ENCODE assay signal across 9 mouse cellular contexts in genomic region chr7:65156514-65156911, GRCm38 (mm10). TPM values are rescaled to one million over a fixed set of nuclear protein-coding genes. Genes with fewer than 3 reads are reported as not detected.
DNase-seq lines count a peak whose midpoint lies in the region; ATAC-seq and TF ChIP-seq lines count a peak whose summit lies in the region.
"Had no signal": no experiment of that assay in that cellular context is flagged by ENCODE, and none has a peak within 500 bp of the region (broad histone marks: within the 10 kb centered on the region; RNA-seq: fewer than 3 reads in every experiment).

Gene Fam189a1, minus strand, starts transcription at chr7:65156570.

- H3K27me3 ChIP-seq in heart, adult 2 months (ENCODE audit: control insufficient read depth, insufficient read depth, low read length) = peaks cover 7% of the 10 kb centered on the region
- peaks cover 65% of the 10 kb centered on the region for H3K27me3 ChIP-seq in embryonic facial prominence, embryonic 13.5 days
- H3K27me3 ChIP-seq in hindbrain, embryonic 14.5 days (ENCODE audit: control insufficient read depth, insufficient read depth, low read length) = peaks cover 4% of the 10 kb centered on the region; the same call in 1 of the 2 replicates
- H3K27me3 ChIP-seq in limb, embryonic 14.5 days (ENCODE audit: control insufficient read depth, insufficient read depth, low read length) = peaks cover 32% of the 10 kb centered on the region
- 0 out of 2 replicates have a peak, but pooled peaks cover 4% of the 10 kb centered on the region for H3K27me3 ChIP-seq in neural tube, embryonic 15.5 days (replicated peaks)

- no peaks in the 10 kb centered on the region for H3K79me2 ChIP-seq in heart, adult 2 months (replicated peaks; ENCODE audit: control insufficient read depth, insufficient read depth, low read length)

- intact Hi-C loops in heart, adult 2 months (cut with DNase I) = no loop called here

- H3K36me3 ChIP-seq in heart, adult 2 months (ENCODE audit: control insufficient read depth, insufficient read depth, low read length) = no peaks in the 10 kb centered on the region
- H3K36me3 ChIP-seq in embryonic facial prominence, embryonic 13.5 days = no peaks in the 10 kb centered on the region
- H3K36me3 ChIP-seq in hindbrain, embryonic 14.5 days (replicated peaks; ENCODE audit: control insufficient read depth, insufficient read depth) = no peaks in the 10 kb centered on the region
- no peaks in the 10 kb centered on the region for H3K36me3 ChIP-seq in limb, embryonic 14.5 days (ENCODE audit: control insufficient read depth, insufficient read depth, low read length)
- H3K36me3 ChIP-seq in neural tube, embryonic 15.5 days = no peaks in the 10 kb centered on the region

- no peaks in the 10 kb centered on the region for H3K4me1 ChIP-seq in heart, adult 2 months (ENCODE audit: control insufficient read depth, insufficient read depth, low read length)
- H3K4me1 ChIP-seq in embryonic facial prominence, embryonic 13.5 days = peaks cover 6% of the 10 kb centered on the region; the same call in 1 of the 2 replicates
- peaks cover 24% of the 10 kb centered on the region for H3K4me1 ChIP-seq in hindbrain, embryonic 14.5 days (replicated peaks; ENCODE audit: control insufficient read depth, insufficient read depth, low read length)
- H3K4me1 ChIP-seq in limb, embryonic 14.5 days (ENCODE audit: control insufficient read depth, insufficient read depth, low read length) = peaks cover 3% of the 10 kb centered on the region; the same call in 1 of the 2 replicates
- H3K4me1 ChIP-seq in neural tube, embryonic 15.5 days = peaks cover 28% of the 10 kb centered on the region

- TF ChIP-seq CTCF in heart, adult 2 months (IDR thresholded peaks at IDR 0.05) = no peak

- no peak within 1 kb of the TSS for H3K9ac ChIP-seq in heart, adult 2 months (ENCODE audit: low read depth, low read length)
- peak within 1 kb of the TSS; percentile 81 for H3K9ac ChIP-seq in embryonic facial prominence, embryonic 13.5 days
- peak within 1 kb of the TSS; percentile 77 for H3K9ac ChIP-seq in hindbrain, embryonic 14.5 days
- peak within 1 kb of the TSS; percentile 77 for H3K9ac ChIP-seq in limb, embryonic 14.5 days (ENCODE audit: low read depth, low read length, severe bottlenecking)
- H3K9ac ChIP-seq in neural tube, embryonic 15.5 days (replicated peaks) = peak within 1 kb of the TSS; percentile 74

- no peak for TF ChIP-seq EP300 in heart, adult 2 months (IDR thresholded peaks at IDR 0.05; ENCODE audit: insufficient read depth, low read depth, low read length)

- no peaks in the 10 kb centered on the region for H3K9me3 ChIP-seq in embryonic facial prominence, embryonic 13.5 days
- no peaks in the 10 kb centered on the region for H3K9me3 ChIP-seq in hindbrain, embryonic 14.5 days (ENCODE audit: control insufficient read depth, low read length)
- 0 out of 2 replicates have a peak, but pooled peaks cover 3% of the 10 kb centered on the region for H3K9me3 ChIP-seq in limb, embryonic 14.5 days (ENCODE audit: control insufficient read depth, low read length)
- no peaks in the 10 kb centered on the region for H3K9me3 ChIP-seq in neural tube, embryonic 15.5 days (replicated peaks)

- 7% methylated on average over 50 of the region's 50 CpGs for WGBS in heart, adult 2 months
- WGBS in embryonic facial prominence, embryonic 13.5 days = under 1% methylated on average over 50 of the region's 50 CpGs
- under 1% methylated on average over 50 of the region's 50 CpGs for WGBS in hindbrain, embryonic 14.5 days
- 2% methylated on average over 15 of the region's 50 CpGs for WGBS in limb, embryonic 14.5 days
- under 1% methylated on average over 48 of the region's 50 CpGs for WGBS in neural tube, embryonic 15.5 days

- no peak within 1 kb of the TSS for H3K27ac ChIP-seq in heart, adult 2 months
- peak within 1 kb of the TSS; percentile 22; the same call in 1 of the 2 replicates for H3K27ac ChIP-seq in embryonic facial prominence, embryonic 13.5 days
- H3K27ac ChIP-seq in hindbrain, embryonic 14.5 days = peak within 1 kb of the TSS; percentile 87
- peak within 1 kb of the TSS; percentile 68 for H3K27ac ChIP-seq in limb, embryonic 14.5 days (replicated peaks; ENCODE audit: low read depth, low read length)
- H3K27ac ChIP-seq in neural tube, embryonic 15.5 days (replicated peaks) = peak within 1 kb of the TSS; percentile 89

- peak within 1 kb of the TSS; percentile 27 for H3K4me3 ChIP-seq in heart, adult 2 months
- peak within 1 kb of the TSS; percentile 66 for H3K4me3 ChIP-seq in embryonic facial prominence, embryonic 13.5 days
- peak within 1 kb of the TSS; percentile 61 for H3K4me3 ChIP-seq in hindbrain, embryonic 14.5 days (replicated peaks; ENCODE audit: low read length)
- peak within 1 kb of the TSS; percentile 71 for H3K4me3 ChIP-seq in limb, embryonic 14.5 days (replicated peaks; ENCODE audit: low read length)
- peak within 1 kb of the TSS; percentile 59 for H3K4me3 ChIP-seq in neural tube, embryonic 15.5 days (replicated peaks)

- H3K4me2 ChIP-seq in embryonic facial prominence, embryonic 13.5 days = peak within 1 kb of the TSS; percentile 97
- H3K4me2 ChIP-seq in hindbrain, embryonic 14.5 days (replicated peaks) = peak within 1 kb of the TSS; percentile 95
- peak within 1 kb of the TSS; percentile 92 for H3K4me2 ChIP-seq in limb, embryonic 14.5 days (replicated peaks; ENCODE audit: low read depth, low read length, severe bottlenecking)
- peak within 1 kb of the TSS; percentile 96 for H3K4me2 ChIP-seq in neural tube, embryonic 15.5 days

- TF ChIP-seq POLR2A in heart, adult 2 months (IDR thresholded peaks at IDR 0.05; ENCODE audit: insufficient read depth, low read depth, low read length) = no peak
- no peak for TF ChIP-seq POLR2A in limb, embryonic 14.5 days (IDR thresholded peaks at IDR 0.05; ENCODE audit: borderline replicate concordance, extremely low read depth, insufficient read depth, insufficient read length)

- 0 out of 2 replicates have a peak, but pooled peaks have one; percentile 32 for ATAC-seq in embryonic facial prominence, embryonic 13.5 days (ENCODE audit: insufficient number of reproducible peaks, insufficient read depth, low FRiP score, low TSS enrichment, low read depth)
- no peak; the same call in 1 of the 2 replicates for ATAC-seq in hindbrain, embryonic 14.5 days (ENCODE audit: low FRiP score)
- ATAC-seq in limb, embryonic 14.5 days (ENCODE audit: low FRiP score, low read depth) = peak; percentile 68; the same call in 1 of the 2 replicates
- ATAC-seq in neural tube, embryonic 15.5 days (ENCODE audit: low FRiP score) = peak; percentile 95
- ATAC-seq in inflammation-experienced regulatory T-cells, adult 6 months = no peak

- peak; percentile 5 to 21 for DNase-seq in heart, adult 2 months
- no peak for DNase-seq in heart, adult 9 months (ENCODE audit: low spot score in 2 of 2)
- peak; percentile 68 for DNase-seq in R1 (ENCODE audit: low read depth, low spot score)
- DNase-seq in hindbrain, embryonic 14.5 days (ENCODE audit: low spot score) = peak; percentile 73
- DNase-seq in limb, embryonic 14.5 days (ENCODE audit: low spot score) = no peak

RNA-seq across cellular contexts. Expression of gene Fam189a1, which starts in this region (rescaled TPM):
- total RNA-seq in heart, adult 2 months (2021) = not detected
- 0.15 and 0.64 TPM in 2 replicates for polyA plus RNA-seq in heart, adult 2 months (2012; rRNA removed)
- 3.5 TPM in 2 replicates for polyA plus RNA-seq in embryonic facial prominence, embryonic 13.5 days (2015; fragmentation: Nextera tagmentation; extraction: Ambion mirVana)
- polyA plus RNA-seq in hindbrain, embryonic 14.5 days (2014; fragmentation: Nextera tagmentation; extraction: Ambion mirVana) = 15.8 and 16.1 TPM in 2 replicates
- polyA plus RNA-seq in limb, embryonic 14.5 days (2012; rRNA removed) = 15.1 and 28.9 TPM in 2 replicates
- 7.4 and 9.4 TPM in 2 replicates for polyA plus RNA-seq in limb, embryonic 14.5 days (2014; fragmentation: Nextera tagmentation; extraction: Ambion mirVana)
- polyA plus RNA-seq in neural tube, embryonic 15.5 days (2015; fragmentation: Nextera tagmentation; extraction: Ambion mirVana) = 10.4 and 13.4 TPM in 2 replicates
- under 1 TPM in 2 of 3 experiments, not detected in 1; 0.35 to 0.88 TPM for polyA plus RNA-seq in inflammation-experienced regulatory T-cells, adult 6 months (2017; shearing (Covaris generic))
- total RNA-seq: MEL had no signal

Comparison
In these comparisons a context has a peak if more than half of its experiments do, and no peak if none do; other contexts are left out.
1. Peak in DNase-seq and H3K4me3 ChIP-seq in heart, adult 2 months; RNA of the gene not detected or under 1 TPM.
2. DNase-seq: peak in R1 (single experiment) and hindbrain, embryonic 14.5 days (single experiment); none in heart, adult 9 months (0 of 2) and limb, embryonic 14.5 days (single experiment).
3. ATAC-seq: peak in embryonic facial prominence, embryonic 13.5 days (single experiment), limb, embryonic 14.5 days (single experiment) and neural tube, embryonic 15.5 days (single experiment); none in hindbrain, embryonic 14.5 days (single experiment) and inflammation-experienced regulatory T-cells, adult 6 months (single experiment).
4. Peak in every context shown above with its lines, with median percentiles within 50 percentile points of each other: H3K4me3 ChIP-seq and H3K4me2 ChIP-seq.